Mouse (Mus musculus) testis, adult 2 months (tissue): ENCODE measurements at regions not wholly inside any gene's neighbourhood (a gene's known extent, or its start where the extent isn't known, plus 50 kb on each side); places are given as distances from the start of the nearest gene placed in this dataset.

Experiments
- H3K27ac ChIP-seq: fragments of 200-500 bp; 2 replicates; pipeline ENCODE4 v1.5.1; 2012; ENCODE audit warnings: low read depth, low read length; ENCODE audit not compliant: control insufficient read depth, insufficient read depth
- H3K27me3 ChIP-seq: fragments of 200-500 bp; 2 replicates; pipeline ENCODE4 v1.6.1; 2012; ENCODE audit warnings: mild to moderate bottlenecking, low read length, moderate library complexity; ENCODE audit not compliant: control insufficient read depth, insufficient read depth
- H3K36me3 ChIP-seq: fragments of 200-500 bp; 2 replicates; pipeline ENCODE4 v1.6.1; 2012; ENCODE audit warnings: mild to moderate bottlenecking, low read length; ENCODE audit not compliant: control insufficient read depth, insufficient read depth
- H3K4me1 ChIP-seq: fragments of 200-500 bp; 2 replicates; pipeline ENCODE4 v1.6.1; 2012; ENCODE audit warnings: low read length; ENCODE audit not compliant: control insufficient read depth, insufficient read depth
- H3K4me3 ChIP-seq: fragments of 200-500 bp; 2 replicates; pipeline ENCODE4 v1.5.1; 2012; ENCODE audit warnings: low read depth, mild to moderate bottlenecking, low read length, moderate library complexity, mixed read lengths; ENCODE audit not compliant: control insufficient read depth
- CTCF ChIP-seq: fragments of 200-500 bp; IDR thresholded peaks from 2 replicates; pipeline ENCODE4 v1.5.1; 2012; ENCODE audit warnings: low read depth, mild to moderate bottlenecking, inconsistent platforms, low read length, moderate library complexity; ENCODE audit not compliant: control insufficient read depth, insufficient read depth, insufficient replicate concordance
- POLR2A ChIP-seq: fragments of 200-500 bp; IDR thresholded peaks from 2 replicates; pipeline ENCODE4 v1.6.1; 2012; ENCODE audit warnings: low read depth, mild to moderate bottlenecking, inconsistent platforms, low read length, moderate library complexity; ENCODE audit not compliant: control insufficient read depth

GRCm38 (mm10) chr16:26168216-26168615, 62.6 kb upstream of the P3h2 start:
- Histone ChIP-seq H3K27me3 (no peaks in the 10 kb centered on the region), H3K27ac (no peak overlapping the region), H3K4me3 (no peak overlapping the region), H3K4me1 (no peaks in the 10 kb centered on the region), H3K36me3 (no peaks in the 10 kb centered on the region)
- TF ChIP-seq CTCF (no peak), POLR2A (no peak)

DNA sequence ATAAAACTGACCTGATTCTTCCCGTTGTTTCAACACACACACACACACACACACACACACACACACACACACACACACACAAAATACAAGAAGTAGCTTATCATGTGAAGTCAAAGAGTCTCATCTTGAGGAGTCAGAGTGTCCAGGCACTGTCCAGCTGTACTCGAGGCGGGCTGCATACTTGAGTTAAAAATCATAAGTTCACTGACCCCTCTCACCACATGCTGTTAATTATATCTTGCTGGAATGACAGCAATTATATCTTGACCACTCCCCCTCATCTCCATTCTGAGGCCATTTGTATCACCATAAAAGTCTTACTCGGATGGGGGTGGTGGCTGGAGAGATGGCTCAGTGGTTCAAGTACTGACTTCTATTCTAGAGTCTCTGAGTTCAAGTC, 58.5 kb upstream of the P3h2 start:
- no peak for TF ChIP-seq CTCF
- no peak for TF ChIP-seq POLR2A
- no peaks in the 10 kb centered on the region for H3K4me1 ChIP-seq
- H3K4me3 ChIP-seq = no peak overlapping the region
- no peaks in the 10 kb centered on the region for H3K36me3 ChIP-seq
- H3K27ac ChIP-seq = no peak overlapping the region
- H3K27me3 ChIP-seq = no peaks in the 10 kb centered on the region

DNA sequence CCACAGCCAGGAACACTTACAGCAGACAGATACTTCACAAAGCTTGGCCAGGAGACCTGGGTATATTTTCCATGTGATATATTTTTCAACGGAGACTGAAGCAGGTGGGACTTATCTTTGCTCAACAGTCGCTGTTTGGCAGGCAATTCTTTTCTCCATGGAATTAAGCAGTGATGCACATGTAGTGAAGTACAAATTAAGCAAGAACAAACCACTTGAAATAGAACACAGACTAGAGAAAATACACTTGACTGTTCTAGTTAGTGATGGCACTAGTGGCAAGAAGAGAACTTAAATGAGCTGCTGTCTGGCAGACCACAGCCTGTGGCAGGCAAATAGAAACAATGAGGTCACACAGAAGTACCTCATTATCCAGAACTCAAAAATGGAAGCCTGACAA, 57.8 kb upstream of the P3h2 start:
- no peak for TF ChIP-seq POLR2A
- no peak for TF ChIP-seq CTCF
- Histone ChIP-seq H3K27me3 (no peaks in the 10 kb centered on the region), H3K27ac (no peak overlapping the region), H3K4me3 (no peak overlapping the region), H3K4me1 (no peaks in the 10 kb centered on the region), H3K36me3 (no peaks in the 10 kb centered on the region)

DNA sequence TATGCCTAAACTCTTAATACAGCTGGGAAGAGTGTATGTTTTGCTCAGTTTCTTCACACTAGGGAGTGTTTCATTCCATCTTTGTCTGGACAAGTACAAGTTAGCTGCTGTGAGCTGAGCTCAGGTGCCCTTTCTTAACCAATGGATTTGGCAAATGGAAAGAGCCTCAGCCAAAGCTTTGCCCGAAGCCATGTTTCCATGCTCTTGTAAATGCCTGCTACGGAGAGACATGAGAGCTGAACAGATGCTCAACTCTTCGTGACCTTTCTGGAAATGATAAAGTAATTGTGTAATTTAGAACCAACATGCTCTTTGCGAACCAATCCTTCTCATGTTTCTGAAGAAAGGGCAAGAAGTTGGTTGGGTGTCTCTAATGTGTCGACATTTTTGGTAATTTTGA, 52.0 kb upstream of the P3h2 start:
- Histone ChIP-seq H3K4me1 (no peaks in the 10 kb centered on the region), H3K36me3 (no peaks in the 10 kb centered on the region), H3K27me3 (no peaks in the 10 kb centered on the region), H3K27ac (no peak overlapping the region), H3K4me3 (no peak overlapping the region)
- TF ChIP-seq POLR2A = no peak
- no peak for TF ChIP-seq CTCF
